Mouse (Mus musculus) T-helper 2 cell (primary cell): ENCODE measurements at regions not wholly inside any gene's neighbourhood (a gene's known extent, or its start where the extent isn't known, plus 50 kb on each side); places are given as distances from the start of the nearest gene placed in this dataset.
"Not testable (repeated sequence)": the region's sequence is repeated elsewhere in the genome, so short reads cannot be mapped to it uniquely, and the experiment has no call there.

Experiments
- in situ Hi-C: fragments of 300-600 bp; cut with MboI, MseI; formaldehyde crosslinking; loops from one replicate; pipeline ENCODE4 v1.15.1; 2025; ENCODE audit warnings: high pct_unique_total_duplicates

GRCm38 (mm10) chr13:50906431-50906830 is 194.2 kb upstream of the Spin1 start:
- in situ Hi-C loops, result loop anchor here (10.0 kb wide), 1 partner anchor 532 kb away; no protein-coding TSS in a partner anchor

GRCm38 (mm10) chr13:50906910-50907309 is 193.8 kb upstream of the Spin1 start:
- in situ Hi-C loops, result loop anchor here (10.0 kb wide), 1 partner anchor 532 kb away; no protein-coding TSS in a partner anchor

- in situ Hi-C loops, result not testable (repeated sequence)
These were observed 187.9 kb upstream of the Spin1 start for GRCm38 (mm10) chr13:50912776-50913175.

- in situ Hi-C loops, result not testable (repeated sequence)
These were observed 166.7 kb upstream of the Spin1 start for GRCm38 (mm10) chr13:50934017-50934416.

GRCm38 (mm10) chr13:50942561-50942960 is 158.1 kb upstream of the Spin1 start:
- in situ Hi-C loops, result loop anchor here (10.0 kb wide), 1 partner anchor 242 kb away; no protein-coding TSS in a partner anchor

GRCm38 (mm10) chr13:50949545-50950226 is 151.0 kb upstream of the Spin1 start:
- in situ Hi-C loops, result loop anchor here (5.0 to 10.0 kb wide), 3 partner anchors 145 to 468 kb away; no protein-coding TSS in a partner anchor

- in situ Hi-C loops, result loop anchor here (10.0 kb wide), 1 partner anchor 140 kb away; no protein-coding TSS in a partner anchor
These were observed 146.0 kb upstream of the Spin1 start for GRCm38 (mm10) chr13:50954671-50955070.

- in situ Hi-C loops, result loop anchor here (10.0 kb wide), 1 partner anchor 137 kb away; no protein-coding TSS in a partner anchor
These were observed 142.4 kb upstream of the Spin1 start for GRCm38 (mm10) chr13:50958051-50958883.

GRCm38 (mm10) chr13:50960909-50961308 is 139.8 kb upstream of the Spin1 start:
- in situ Hi-C loops, result no loop called here

- in situ Hi-C loops, result no loop called here
These were observed 136.6 kb upstream of the Spin1 start for GRCm38 (mm10) chr13:50964070-50964469.

- in situ Hi-C loops, result not testable (repeated sequence)
These were observed 135.6 kb upstream of the Spin1 start for GRCm38 (mm10) chr13:50965041-50965440.

- in situ Hi-C loops, result no loop called here
These were observed 135.0 kb upstream of the Spin1 start for GRCm38 (mm10) chr13:50965678-50966077.

- in situ Hi-C loops, result no loop called here
These were observed 133.9 kb upstream of the Spin1 start for GRCm38 (mm10) chr13:50966826-50967225.

GRCm38 (mm10) chr13:50973379-50973778 is 127.3 kb upstream of the Spin1 start:
- in situ Hi-C loops, result no loop called here

GRCm38 (mm10) chr13:50975306-50975920 is 125.3 kb upstream of the Spin1 start:
- in situ Hi-C loops, result no loop called here

GRCm38 (mm10) chr13:50982005-50982404 is 118.7 kb upstream of the Spin1 start:
- in situ Hi-C loops, result no loop called here

GRCm38 (mm10) chr13:50982990-50983389 is 117.7 kb upstream of the Spin1 start:
- in situ Hi-C loops, result no loop called here

GRCm38 (mm10) chr13:50991726-50992432 is 108.8 kb upstream of the Spin1 start:
- in situ Hi-C loops, result no loop called here

GRCm38 (mm10) chr13:50999738-51000137 is 100.9 kb upstream of the Spin1 start:
- in situ Hi-C loops, result no loop called here

GRCm38 (mm10) chr13:51004827-51005226 is 95.9 kb upstream of the Spin1 start:
- in situ Hi-C loops, result no loop called here

- in situ Hi-C loops, result no loop called here
These were observed 89.9 kb upstream of the Spin1 start for GRCm38 (mm10) chr13:51010736-51011135.
